Mouse (Mus musculus) megakaryocyte progenitor cell, adult 5-6 weeks (primary cell): ENCODE measurements at regions not wholly inside any gene's neighbourhood (a gene's known extent, or its start where the extent isn't known, plus 50 kb on each side); places are given as distances from the start of the nearest gene placed in this dataset.

Experiments used
- ATAC-seq: replicated peaks from 2 replicates; pipeline ENCODE4 v1.8.0; 2016; ENCODE audit warnings: mild to moderate bottlenecking, moderate TSS enrichment, inconsistent platforms; ENCODE audit not compliant: poor library complexity

GRCm38 (mm10) chr15:5414401-5414800 is 170.4 kb upstream of the Ptger4 start:
- ATAC-seq, result peak; percentile 87

GRCm38 (mm10) chr15:5416031-5416430 is 172.0 kb upstream of the Ptger4 start:
- peak; percentile 79 for ATAC-seq

- peak; percentile 44 for ATAC-seq
Observed at GRCm38 (mm10) chr15:5426641-5427040, 182.7 kb upstream of the Ptger4 start.

DNA sequence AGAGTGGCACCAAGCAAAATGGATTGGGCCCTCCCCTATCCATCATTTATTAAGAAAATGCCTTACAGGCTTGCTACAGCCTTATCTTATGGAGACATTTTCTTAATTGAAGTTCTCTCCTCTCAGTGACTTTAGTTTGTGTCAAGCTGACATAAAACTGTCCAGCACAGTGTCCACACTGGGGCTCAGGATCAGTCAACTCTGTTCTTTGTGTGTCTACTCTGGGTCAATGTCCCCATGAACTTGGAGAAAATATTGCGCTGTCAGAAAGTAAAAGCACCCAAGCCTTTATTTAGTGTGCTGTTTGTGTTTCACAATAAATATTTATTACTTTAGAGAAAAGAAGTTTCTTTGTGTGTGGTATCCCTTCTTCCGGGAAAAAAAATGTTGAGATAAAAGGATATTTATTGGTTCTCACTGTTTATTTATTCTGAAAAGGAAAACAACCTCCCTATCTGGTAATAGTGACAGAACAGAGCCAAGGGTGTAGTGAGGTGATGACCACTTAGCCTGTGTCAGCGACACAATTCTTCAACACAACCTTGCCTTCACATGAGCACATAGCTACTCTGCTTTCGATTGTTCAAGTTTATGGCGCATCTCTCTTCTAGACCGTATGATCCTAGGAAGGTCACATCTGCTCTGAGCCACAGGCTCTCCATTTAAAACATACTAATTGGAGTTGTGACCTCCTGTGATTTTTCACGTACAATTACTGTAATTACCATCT is 183.5 kb upstream of the Ptger4 start:
- no peak for ATAC-seq

GRCm38 (mm10) chr15:5432018-5432417 is 188.0 kb upstream of the Ptger4 start:
- peak; percentile 46; the same call in 1 of the 2 replicates for ATAC-seq

- ATAC-seq, result peak; percentile 63
Observed at GRCm38 (mm10) chr15:5437020-5437419, 193.0 kb upstream of the Ptger4 start.

DNA sequence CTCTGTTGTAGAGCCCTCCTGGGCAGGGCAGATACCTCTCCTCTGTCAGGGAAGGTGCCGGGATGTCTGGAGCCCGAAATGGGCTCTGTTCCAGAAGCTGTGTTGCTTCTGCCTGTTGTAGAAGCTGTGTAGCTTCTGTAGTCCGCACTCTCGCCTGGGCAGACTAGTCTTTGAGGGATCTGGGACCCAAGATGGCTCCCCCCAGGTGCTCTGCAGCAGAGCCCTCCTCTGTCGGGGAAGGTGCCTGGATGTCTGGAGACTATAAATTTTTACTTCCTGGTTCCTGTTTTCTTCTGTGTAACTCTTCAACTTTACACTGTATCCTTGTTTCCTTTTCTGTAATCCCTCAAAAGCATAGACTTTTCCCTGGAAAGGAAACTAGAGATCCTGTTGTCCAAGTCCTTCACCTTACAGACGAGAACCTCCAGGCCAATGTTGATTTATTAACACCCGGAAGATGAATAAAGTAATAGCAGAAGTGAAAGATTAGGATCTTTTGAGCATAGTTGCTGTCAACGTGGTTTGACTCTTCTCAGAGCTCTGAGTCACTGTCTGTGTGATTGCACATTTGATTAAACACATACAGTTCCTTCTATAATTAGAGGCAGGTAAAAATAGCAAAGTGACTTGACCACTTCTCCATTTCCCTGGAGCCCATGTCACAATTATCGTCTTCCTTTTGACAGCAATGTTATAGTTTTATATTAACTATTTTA is 202.2 kb upstream of the Ptger4 start:
- peak; percentile 98 for ATAC-seq

DNA sequence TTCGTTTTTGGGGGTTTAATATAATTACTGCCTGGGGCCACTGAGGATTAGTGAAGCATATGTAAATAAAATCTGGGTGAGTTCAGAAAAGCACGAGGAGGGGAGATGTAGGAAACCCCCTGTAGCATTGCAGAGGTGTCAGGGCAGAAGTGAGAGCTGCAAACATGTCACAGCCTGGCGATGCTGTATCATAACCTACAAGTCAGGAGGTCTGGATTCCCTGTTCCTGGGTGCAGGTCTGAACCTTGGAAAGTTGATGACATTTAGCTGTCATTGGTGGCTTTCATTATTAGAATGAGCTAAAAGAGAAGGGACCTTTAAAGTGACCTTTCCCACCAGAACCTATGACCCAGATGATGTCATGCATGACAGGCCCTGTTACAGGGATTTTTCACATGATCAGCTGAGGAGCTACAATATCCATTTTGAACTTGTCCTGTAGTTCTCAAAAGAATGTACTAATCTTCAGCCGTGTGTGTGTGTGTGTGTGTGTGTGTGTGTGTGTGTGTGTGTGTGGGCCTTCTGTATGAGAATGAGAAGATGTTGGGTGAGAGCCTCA is 202.8 kb upstream of the Ptger4 start:
- peak; percentile 74 for ATAC-seq

DNA sequence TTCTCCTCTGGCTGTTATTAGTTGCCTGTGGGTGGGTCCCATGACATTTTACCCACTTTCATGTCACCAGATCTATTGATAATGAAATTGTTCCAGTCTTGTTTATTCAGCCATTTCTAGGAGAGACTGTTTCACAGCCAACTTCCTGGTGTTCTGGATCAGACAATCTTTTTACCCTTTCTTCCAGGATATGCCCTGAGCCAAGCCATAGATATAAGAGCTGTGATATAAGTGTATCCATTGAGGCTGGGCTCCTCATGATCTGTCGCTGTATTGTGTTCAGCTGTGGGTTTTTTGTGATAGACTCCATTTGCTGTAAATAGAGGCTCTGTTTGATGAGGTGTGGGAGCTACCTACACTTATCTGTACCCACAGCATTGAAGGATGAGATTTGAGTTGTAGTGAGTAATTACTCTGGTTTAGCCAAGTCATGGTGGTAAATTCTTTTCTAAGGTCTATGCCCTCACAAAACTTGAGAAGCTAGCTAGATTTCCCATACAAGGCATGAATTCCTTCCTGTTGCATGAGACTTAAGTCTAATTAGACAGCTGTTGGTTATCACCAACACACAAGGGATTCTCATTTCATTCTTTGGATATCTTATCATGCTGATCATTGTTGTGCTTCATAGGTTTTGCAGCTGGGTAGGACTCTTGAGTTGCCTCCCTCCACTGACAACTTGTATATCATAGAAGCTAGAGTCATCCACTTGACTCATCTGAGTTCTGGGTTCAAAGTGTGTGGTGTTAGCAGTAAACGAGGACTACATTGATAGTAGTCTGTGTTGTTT is 203.9 kb upstream of the Ptger4 start:
- ATAC-seq, result no peak

DNA sequence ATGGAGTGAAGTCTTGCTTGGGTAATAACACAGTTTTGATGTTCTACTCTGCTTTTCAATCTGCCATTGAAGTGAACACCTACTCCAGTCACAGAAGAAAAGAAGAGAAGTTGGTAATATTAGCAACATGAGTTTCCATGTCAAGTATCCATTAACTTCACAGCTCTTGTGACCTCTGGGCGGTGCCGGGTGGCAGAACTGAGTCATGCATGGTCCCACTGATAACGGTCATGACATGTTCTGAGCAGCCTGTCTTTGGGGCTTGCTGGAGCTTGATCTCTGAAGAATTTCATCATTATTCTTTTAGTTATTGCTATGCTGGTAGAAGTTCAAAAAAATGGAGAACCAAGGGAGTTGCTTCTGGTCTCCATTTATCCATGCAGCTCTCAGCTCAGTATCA is 215.1 kb upstream of the Ptger4 start:
- ATAC-seq, result peak; percentile 60; the same call in 1 of the 2 replicates

DNA sequence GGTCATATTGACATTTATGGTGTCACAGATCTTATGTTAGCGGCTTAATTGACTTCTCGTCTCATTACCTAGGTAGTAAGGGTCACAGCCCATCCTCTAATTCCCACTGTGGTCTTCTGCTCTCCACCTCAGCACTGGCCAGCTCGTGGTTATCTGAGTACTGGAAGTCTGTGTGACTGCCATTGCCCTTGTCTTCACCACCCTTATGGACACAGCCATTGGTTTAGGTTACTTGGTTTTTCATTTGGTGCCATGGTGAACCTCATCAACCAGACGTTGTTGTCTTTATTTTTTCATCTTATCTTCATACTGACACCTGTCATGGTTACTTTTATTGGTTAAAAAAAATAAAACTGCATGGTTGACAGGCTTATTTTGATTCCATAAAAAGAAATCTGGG is 215.6 kb upstream of the Ptger4 start:
- no peak for ATAC-seq

GRCm38 (mm10) chr15:5462651-5463050 is 218.7 kb upstream of the Ptger4 start:
- ATAC-seq, result no peak

GRCm38 (mm10) chr15:5464732-5465131 is 220.7 kb upstream of the Ptger4 start:
- no peak for ATAC-seq

GRCm38 (mm10) chr15:5468535-5469073 is 224.6 kb upstream of the Ptger4 start:
- ATAC-seq, result no peak

DNA sequence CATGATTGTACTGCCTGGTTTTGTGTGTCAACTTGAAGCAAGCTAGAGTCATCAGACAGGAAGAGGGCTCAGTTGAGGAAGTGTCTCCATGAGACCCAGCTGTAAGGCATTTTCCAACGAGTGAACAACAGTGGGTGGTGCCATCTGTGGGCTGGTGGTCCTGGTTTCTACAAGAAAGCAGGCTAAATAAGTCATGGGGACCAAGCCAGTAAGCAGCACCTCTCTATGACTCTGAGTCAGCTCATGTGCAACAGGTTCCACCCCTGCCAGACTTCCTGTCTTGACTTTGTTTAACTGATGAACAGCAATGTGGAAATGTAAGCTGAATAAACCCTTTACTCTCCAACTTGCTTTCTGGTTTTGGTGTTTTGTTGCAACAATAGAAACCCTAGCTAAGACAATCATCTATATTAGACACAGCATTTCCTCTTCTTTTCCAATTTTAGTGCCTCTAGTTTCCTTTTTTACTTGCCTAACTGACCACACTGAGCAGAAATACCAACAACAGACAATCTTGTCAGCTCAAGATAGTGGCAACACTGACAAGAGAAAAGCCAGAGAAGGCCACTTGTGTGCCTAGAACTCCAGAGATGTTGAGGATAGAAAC is 231.5 kb upstream of the Ptger4 start:
- peak; percentile 97 for ATAC-seq

GRCm38 (mm10) chr15:5493286-5493685 is 249.3 kb upstream of the Ptger4 start:
- no peak for ATAC-seq

DNA sequence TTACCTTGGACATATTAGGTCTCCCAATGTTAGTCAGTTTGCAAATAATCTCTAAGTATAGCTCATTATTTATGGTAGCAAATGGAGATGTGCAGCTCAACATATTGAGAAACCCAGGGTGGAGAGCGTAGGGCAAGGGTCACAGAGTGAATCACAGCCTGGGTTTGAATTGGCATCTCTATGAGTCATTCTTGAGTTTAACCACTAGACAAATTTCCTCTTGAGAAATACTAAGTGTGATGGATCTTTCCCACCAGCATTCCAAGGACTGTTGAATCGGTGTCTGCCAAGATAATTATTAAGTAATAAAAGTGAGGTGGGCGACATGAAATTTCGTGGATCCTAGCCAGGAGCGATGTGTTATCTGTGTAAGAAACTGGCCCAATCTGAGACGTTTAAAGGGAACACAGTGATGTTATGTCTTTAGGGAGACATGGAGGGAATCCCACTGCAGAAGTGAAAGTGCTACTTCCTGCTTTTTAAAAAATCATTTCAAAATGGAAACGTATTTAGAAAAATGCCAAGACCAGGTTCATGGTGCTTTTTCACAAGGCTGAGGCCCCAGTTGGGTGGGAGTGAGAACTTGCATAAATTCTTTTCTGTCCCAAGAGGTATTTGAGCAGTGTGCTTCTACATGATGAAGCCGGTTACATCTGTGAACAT is 251.3 kb upstream of the Ptger4 start:
- peak; percentile 83 for ATAC-seq

- ATAC-seq, result peak; percentile 75
Observed at GRCm38 (mm10) chr15:5495954-5496353, 252.0 kb upstream of the Ptger4 start.

GRCm38 (mm10) chr15:5504502-5504901 is 260.5 kb upstream of the Ptger4 start:
- no peak for ATAC-seq
